Mouse (Mus musculus) ovary, adult 18-20 months (tissue): ENCODE data around the gene Snapin.
A peak's percentile ranks its signal among the peaks of the same experiment; 100 is the strongest.

Experiments
- DNase-seq: peaks from one replicate; pipeline ENCODE4 v3.0.0; 2022; ENCODE audit warnings: low spot score, mixed read lengths

Snapin gene

DNA sequence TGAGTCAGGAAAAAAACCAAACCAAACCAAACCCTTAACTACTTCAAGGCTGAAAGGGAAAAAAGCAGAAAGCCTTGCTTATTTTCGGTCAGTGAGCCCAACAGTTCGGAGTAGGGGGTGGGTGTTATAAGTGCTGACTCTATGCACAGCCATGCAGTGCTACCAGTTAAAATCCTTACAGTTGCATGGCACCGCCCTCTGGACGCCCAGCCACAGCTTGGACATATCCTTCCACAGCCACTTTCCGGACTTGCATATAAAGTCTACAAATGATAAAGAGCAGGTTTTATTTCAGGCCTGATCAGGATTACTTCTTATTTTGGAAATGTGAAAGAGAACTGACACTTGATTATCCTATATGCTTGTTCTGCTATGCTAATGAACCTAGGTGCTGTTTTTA is 14.4 kb upstream of the Snapin start:
- no peak for DNase-seq

DNA sequence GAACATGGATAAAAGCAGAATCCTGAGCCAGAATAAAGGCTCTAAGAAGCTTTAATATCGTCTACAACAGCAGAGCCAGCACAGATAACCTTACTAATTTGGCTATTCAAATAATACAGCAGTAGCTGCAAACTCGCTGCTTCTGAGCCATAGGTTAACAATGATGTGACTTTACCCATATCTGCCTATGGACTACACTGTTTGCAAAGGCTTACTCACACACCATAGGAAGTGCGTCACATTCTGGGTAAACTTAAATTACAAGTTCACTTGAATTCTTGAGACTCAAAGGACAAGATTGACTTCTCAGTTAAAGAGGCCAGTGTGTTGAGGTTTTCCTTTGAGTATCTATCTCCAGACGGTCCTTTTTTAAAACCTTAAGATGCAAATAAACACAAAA is 12.6 kb upstream of the Snapin start:
- DNase-seq = no peak

DNA sequence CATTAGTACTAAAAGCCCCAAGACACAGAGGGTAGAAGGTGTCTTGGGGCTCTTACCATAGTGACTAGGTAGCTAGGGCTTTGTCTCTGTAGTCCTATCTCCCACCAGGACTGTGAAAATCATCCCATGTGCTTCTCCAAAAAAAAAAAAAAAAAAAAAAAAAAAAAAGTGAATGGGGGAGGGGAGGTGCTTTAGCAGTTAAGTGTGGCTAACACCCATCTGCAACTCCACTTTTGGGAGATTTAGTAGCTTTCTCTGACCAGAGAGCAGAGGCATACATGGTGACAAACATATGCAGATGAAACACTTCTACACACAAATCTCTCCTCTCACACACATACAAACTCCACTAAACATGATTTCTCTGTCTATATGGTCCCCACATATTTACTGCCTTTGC is 6.8 kb upstream of the Snapin start:
- no peak for DNase-seq

DNA sequence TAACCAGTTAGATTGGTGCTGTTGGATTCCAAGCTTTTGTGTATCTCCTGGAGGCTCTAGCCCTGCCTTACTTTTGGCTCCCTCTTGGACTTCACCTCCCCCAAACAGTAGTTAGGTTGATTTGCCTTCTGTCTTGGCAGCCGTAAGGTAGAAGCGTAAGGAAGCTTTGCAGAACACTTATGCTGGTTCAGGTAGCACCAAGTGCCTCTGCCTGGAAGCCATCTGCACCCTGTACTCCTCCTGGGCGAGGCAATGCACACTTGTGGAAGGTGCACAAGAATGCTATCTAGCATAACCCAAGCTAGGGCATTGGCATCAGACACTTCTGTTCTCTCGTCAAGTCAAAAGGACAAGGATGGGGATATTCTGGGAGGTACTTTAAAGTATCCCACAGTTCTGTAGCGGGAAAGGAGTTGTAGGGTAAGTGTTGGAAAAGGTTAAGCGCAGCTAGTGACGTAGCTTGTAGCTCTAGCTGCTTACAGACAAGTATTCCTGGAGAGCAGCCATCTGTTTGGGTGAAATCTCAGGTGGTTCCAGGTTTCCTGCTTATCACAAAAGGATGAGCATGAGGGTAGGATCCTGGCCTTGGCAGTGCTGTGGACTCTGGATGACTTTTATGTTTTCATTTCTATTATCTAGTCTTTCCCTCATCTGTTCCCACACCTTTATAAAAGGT is 5.2 kb upstream of the Snapin start:
- no peak for DNase-seq

DNA sequence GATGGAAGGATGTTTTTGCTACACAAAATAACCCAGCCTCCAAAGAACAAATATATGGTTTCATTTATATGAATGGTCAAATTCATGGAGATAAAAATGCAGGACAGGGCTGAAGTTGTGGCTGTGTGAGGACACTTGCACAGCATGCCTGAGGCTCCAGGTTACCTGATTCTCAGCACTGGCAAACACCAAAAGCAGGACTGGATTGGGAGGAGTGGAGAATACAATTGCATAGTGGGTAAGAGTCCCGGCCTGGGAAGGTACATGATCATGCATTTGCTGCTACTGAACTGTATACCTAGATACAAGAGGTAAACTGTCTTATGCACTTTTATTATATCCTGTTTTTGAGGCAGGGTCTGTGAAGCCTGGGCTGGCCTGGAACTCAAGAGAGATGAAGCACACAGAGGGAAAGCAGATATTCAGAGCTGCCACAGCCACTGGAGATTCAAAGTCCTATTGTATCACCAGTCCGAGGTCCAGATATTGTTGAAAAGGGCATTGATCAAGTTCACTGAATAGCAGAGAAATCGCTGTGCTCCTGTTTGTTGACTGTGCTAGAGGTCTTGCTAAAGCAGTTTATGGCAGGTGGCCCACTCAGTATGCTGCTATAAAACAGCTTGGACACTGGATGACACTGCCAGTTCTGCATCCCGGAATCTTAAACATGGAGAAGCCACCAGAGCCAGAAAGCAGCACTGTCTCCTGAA is 3.2 kb upstream of the Snapin start:
- DNase-seq = no peak

DNA sequence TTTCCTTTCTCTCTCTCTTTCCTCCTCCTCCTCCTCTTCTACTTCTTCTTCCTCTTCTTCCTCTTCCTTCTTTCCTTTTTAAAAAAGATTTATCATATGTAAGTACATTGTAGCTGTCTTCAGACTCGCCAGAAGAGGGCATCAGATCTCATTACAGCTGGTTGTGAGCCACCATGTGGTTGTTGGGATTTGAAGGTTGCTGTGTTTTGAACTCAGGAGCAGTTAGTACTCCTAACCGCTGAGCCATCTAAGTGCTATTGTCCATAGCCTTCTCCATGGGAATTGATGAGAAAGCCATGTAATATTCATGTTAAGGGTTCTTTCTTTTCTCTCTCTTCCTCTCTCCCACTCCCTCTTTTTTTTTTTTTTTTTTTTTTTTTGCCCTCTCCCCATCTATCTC is 517 bp upstream of the Snapin start:
- no peak for DNase-seq

DNA sequence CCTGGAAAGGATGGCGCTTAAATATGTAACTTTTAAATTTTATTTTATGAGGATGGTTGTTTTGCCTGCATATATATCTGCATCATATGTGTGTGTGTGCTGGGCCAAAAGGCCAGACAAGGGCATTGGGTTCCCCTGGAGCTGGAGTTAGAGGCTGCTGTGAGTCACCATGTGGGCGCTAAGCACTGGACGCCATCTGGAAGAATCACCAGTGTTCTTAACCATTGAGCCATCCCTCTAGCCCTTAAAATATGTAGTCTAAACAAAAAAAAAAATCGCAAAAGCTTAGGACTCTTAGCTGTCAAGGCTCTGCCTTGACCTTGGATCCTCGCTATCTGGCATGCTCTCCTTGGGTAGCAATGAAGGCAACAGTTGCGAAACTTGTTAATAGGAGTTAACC is 2.3 kb downstream of the Snapin start:
- no peak for DNase-seq

DNA sequence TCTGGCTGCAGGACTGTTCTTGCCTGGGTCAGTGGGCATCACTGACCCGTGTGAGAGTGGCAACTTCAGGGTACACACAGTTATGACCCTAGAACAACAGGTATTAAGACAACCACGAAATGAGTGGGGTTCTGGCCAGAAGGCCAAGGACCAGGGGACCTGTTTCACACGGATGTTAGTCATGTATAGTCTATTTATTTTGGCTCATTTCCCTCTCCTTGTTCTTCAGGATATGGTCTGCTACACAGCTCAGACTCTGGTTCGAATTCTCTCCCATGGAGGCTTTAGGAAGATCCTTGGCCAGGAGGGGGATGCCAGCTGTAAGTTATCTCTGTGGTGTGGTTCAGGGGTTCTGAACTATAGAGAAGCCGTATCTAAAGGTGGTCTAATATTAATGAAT is 3.8 kb downstream of the Snapin start:
- no peak for DNase-seq

DNA sequence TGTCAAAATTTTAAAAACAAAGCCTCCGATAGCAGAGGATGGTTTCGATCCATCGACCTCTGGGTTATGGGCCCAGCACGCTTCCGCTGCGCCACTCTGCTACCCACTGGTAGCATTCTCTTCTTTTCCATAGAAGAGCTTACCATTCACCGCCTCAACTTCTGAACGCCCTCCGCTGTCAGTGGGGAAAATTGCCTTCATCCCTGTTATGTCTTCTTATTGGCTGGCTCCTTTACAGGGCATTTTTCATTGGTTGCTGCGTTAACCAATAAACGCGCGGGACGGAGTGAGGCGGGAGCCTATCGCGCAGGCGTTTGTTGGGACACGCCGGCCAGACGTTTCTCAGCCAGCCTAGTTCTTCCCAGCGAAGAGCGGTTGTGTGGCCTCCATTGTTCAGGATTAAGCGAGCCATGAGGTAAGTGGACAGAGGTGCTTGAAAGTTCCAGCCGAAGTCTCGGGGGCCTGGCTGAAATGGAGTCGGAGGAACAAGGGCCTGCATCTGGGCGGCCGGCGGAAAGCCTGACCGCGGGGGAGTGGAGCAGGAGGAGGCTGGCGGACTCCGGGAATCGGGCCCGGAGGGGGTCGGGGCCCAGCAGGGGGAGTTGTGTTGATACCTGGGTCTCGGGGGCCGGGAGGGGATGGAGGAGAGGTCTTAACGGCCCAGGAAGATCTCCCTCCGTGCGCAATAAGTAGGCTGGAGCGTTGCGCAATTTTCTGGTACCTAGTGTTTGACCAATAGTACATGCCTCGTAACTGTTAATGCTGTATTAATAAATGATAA is 14.8 kb downstream of the Snapin start, which contains the start of gene Ilf2:
TSS of gene Ilf2 (plus strand) at position 296 of the 781 bp plus-strand sequence.
- DNase-seq = peak; percentile 92

DNA sequence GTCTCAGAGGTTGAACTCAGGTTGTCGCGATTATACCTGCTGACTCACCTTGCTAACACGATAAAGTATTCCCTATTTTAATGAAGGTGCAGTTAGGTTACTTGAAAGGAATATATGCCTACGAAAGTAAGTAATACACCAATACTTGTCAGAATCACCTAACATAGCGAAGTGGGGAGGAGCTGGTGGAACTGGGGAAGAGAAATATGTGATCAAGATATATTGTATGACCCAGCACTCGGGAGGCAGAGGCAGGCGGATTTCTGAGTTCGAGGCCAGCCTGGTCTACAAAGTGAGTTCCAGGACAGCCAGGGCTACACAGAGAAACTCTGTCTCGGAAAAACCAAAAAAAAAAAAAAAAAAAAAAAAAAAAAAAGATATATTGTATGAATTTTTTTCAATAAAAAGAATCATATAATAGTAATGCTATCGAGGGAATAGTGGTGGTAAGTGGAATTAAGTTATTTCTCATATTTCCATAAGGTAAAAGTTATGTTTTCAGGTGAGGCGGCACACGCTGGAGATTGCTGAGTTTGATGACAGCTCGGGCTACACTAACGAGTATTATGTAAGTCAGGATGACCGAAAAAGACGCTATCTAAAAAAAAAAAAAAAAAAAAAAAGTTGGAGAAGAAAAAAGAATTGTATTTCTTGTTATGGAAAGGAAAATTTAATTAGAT is 15.5 kb downstream of the Snapin start:
- no peak for DNase-seq

DNA sequence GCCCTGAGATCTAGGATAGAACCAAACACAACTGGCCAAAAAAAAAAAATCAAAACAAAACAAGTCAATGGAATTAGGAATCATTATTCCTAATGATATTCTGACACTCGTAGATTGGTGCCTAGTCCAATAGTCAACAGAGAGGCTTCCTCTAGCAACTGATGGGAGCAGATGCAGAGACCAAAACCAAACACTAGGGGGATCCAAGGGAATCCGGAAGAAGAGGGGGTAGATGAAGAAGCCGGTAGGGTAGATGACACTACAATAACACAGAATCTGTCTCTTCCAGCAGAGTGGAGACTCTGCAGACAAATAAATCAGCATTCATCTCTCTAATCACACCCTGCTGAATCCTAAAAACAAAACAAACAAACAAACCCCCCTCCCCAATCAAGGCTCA is 18.6 kb downstream of the Snapin start:
- DNase-seq = no peak

DNA sequence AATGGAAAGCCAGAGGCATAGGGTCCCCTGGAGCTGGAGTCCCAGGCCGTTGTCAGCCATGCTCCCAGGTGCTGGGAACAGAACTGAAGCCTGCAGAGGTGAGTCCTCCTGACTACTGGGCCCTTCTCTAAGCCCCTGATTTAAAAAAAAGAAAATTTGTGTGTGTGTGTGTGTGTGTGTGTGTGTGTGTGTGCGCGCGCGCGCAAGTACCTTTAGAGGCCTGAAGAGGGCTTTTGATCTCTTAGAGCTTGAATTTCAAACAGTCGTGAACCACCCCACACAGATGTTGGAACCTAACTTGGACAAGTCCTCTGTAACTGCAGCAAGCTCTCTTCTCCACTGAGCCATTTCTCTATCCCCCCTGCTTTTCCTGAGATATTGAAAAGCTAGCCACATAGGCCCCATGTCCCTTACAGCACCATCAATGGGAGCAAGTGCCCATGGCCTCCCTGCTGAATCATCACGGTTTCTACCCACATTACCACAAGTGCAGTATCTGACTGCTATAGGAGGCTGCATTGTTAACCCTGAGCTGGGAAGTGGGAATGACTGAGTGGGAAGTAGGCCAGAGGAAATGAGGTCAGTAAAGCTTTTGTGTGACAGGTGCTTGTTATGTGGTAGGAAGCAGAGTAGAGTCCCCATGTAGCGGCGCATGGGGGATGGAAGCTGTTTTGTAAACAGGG is 23.1 kb downstream of the Snapin start:
- no peak for DNase-seq

DNA sequence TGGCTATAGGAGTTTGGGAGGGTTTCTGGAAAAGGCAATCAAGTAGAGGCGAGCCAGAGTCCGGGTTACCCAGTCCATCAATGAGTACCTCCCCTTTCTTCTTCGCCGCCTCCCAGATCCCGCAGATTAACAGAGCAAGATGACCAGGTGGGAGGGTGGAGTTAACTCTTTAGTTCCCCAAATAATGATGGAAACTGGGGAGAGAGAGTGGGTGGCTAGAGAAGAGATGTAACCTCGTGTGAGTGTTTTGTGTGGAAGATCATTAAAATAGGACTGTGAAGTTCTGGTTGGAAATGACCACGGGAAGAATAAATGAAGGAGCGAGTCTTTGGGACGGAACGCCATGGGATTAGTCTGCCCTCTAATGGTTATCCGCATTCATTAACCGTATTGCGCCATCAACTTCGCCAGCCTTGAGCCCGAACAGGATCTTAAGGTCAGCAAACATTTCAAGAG is 24.5 kb downstream of the Snapin start:
- DNase-seq = peak; percentile 57

DNA sequence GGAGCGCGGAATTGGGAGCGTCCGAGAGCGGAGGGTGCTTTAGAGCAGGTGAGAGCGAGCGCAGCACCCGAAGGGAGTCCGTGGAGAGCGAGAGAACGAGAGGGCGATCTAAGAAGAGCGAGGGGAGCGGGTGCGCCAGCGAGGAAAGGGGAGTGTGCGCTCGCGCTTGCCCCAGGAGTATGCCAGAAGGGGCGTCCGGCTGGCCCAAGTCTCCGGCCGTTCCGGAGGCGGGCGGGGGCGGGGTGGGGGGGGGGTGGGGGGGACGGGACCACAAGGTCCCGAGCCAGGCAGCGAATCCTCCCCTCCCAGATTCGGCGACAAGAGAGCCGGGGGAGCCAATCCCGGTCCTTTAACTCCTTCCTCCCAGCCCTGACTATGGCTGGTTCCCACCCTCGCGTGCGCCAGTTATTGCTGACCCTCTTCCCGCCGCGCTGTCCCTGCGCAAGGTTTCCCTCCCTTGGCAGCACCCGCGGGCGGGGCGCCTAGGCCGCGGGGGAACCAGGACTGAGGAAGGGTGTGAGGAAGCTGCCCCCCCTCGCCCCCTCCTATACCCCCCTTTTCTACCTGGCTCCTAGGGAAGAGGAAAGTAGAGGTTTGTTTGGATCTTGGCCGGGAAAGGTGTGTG is 25.0 kb downstream of the Snapin start, which contains the start of gene Npr1:
TSS of gene Npr1 (minus strand) at position 181 of the 625 bp plus-strand sequence.
- peak; percentile 52 for DNase-seq

DNA sequence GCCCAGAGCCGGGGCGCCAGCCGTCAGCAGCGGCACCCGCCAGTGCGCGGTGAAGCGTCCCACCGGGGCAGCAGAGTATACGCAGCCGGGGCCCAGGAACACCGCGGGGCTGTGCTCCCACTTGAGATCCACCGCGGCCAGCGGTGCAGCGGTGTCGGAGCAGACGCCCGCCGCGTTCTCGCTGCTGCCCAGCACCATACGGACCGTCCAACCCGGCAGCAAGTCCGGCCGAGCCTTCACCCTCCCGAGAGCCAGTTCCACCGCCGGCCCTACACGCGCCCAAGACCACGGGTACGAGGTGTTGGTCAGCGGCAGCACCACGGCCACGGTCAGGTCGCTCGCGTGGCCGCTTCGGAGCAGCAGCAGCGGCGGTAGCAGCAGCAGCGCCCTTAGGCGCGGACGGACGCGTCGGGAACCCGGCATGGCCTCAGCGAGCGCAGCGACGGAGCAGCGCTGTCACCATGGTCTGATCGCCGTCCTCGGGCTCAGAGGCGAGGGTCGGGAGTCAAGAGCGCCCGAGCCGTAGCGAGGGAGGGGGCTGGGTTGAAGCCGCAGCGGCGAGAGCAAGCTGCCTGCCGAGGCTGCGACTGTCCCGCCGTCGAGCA is 25.6 kb downstream of the Snapin start:
- DNase-seq = no peak

DNA sequence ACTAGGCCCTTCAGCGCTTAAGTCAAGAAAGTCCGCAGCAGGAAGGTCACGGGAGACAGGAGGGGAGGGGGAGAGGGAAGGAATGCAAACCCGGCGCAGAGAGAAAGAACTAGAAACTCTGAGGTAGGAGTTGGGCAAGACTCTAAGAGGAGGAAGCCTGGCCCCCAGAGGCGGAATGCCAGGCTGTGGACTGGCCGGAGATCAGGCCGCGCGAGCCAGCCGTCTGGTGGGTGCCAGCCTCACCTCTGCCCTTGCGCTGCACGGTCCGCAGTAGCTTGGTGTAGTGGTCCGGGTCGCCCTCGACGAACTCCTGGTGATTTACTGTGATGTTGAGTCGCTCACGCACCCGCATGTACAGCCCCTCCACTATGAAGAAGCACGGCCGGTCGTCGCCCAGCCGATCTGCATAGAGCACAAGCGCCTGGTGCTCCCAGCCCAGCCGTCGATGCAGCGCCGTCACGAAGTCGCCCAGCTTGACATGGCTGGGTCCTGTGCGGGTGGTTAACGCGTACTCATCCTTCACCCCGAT is 26.2 kb downstream of the Snapin start:
- peak; percentile 35 for DNase-seq

DNA sequence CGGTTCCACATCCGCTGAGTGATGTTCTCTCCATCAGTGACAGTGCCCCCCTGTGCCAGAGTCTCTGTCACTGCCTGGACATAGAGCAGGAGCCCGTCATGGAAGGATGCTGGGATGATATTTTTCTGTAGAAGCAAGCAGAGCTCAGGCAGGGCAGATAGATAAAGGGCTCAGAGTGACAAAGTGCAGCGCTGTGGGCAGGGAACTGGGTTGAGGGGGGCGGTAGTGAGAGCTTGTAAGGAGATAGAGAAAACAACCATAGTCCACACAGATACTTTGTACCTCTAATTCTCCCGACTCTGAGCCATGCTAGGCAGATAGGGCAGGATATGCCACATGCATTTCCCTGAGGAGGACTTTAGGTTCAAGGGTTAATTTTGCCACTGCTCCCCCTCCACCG is 28.3 kb downstream of the Snapin start:
- no peak for DNase-seq

DNA sequence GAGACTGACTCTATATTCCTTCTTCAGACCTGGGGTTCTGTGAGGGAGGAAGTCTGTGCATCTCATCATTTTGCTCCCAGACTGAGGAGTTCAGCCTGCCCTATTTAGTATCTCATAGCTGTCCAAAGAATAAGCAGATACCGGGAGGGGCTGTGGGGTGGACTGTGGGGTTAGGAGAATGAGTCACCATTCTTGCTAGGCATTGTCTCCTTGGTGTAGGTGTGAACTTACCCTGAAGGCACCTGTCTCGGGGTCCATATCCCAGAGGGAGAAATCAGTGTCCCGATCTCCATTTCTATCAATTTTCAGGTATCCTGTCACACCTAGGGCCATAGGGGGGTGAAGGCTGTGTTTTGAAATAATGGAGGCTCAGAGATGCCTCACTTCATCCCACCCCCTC is 28.9 kb downstream of the Snapin start:
- no peak for DNase-seq

DNA sequence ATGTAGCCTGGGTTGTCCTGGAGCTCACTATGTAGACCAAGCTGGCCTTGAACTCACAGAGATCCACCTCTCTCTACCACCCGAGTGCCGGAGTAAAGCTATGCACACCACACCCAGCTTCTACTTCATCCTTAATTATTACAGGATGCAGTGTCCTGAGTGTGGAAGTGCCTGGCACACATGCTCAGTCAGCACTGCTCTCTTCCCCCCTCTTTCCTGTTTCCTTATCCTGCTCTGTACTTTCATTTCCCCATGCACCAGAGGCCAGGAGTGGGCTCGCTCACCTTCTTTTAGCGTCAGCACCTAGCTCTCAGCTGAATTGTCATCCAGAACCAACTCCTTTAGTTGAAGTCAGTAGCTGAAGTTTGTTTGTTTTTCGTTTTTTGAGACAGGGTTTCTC is 30.5 kb downstream of the Snapin start:
- DNase-seq = no peak

DNA sequence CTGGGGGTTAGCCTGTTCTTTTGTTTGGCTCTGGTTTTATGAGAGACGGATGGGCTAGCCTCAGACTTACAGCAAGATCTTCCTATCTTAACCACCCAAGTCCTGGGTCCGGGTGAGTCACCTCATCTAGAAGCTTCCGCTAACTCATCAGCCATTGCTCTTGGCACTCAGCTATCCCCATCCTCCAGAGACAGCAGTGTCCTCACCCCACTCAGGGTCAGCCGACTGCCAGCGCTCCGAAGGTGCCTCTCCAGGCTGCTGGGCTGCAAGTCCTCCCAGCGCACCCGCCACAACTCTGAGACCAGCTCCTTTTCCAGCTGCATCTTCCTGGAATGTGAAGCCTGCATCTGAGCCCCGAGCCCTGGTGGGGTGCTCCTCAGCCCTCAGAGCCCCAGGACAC is 31.1 kb downstream of the Snapin start:
- DNase-seq = no peak

DNA sequence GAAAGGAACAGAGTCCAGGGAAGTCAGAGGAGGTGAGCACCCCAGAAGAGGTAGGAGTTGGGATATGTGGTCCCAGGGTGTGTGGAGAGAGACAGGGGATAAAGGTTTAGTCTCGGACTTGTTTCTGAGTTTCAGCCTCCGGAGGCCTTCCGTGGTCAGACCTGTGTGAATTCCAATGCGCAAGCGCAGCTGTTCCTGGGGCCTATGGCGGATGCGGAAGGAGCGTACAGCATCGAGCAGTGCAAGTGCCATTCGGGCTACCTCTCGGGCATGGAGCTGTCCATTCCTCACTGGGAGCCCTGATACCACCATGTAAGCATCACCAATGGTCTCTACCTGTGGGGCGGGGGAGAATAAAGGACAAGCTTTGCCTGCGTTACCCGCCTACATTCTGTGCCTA is 35.9 kb downstream of the Snapin start:
- DNase-seq = no peak
